ENCODE assay signal across 24 mouse cellular contexts in the genomic region with DNA sequence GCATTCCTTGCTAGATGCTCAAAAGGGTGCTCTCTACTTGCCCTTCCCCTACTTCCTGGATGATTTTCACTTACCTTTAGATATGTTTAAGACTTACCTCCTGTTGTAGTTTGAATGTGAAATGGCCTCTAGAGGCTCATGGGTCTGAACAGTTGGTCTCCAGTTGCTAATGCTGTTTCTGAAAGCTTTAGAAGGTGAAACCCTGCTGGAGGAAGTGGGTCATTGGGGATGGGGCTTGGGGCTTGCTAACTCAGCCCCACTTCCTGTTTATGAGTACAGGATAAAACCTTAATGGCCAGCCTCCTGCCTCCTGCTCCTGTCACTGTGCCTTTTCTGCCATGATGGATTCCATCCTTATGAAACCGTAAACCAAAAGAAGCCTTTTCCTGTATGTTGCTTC.
DNase-seq lines count a peak whose midpoint lies in the region; ATAC-seq and TF ChIP-seq lines count a peak whose summit lies in the region.
"Had no signal": no experiment of that assay in that cellular context is flagged by ENCODE, and none has a peak within 500 bp of the region (broad histone marks: within the 10 kb centered on the region; RNA-seq: fewer than 3 reads in every experiment).

No protein-coding gene starts in this region.

- dilution Hi-C loops in CH12.LX (cut with MboI; ENCODE audit: extremely low pct_ligation_motif_present, extremely low pct_unique_long_range_greater_than_20kb, low sequenced_read_pairs), result no loop called here

- WGBS in intestine, embryonic 16.5 days, result 53% methylated on average over 1 of the region's 1 CpGs

- TF ChIP-seq EP300 in CH12.LX (IDR thresholded peaks at IDR 0.05; ENCODE audit: low read length), result no peak

- no peaks in the 10 kb centered on the region for H3K9me3 ChIP-seq in CH12.LX (replicated peaks; ENCODE audit: low read length)
- no peaks in the 10 kb centered on the region for H3K9me3 ChIP-seq in intestine, embryonic 16.5 days (ENCODE audit: control insufficient read depth, low read length)
- H3K9me3 ChIP-seq: embryonic facial prominence, embryonic 10.5 days; forebrain, embryonic 13.5 days; heart, embryonic 15.5 days; hindbrain, embryonic 15.5 days had no signal

- in situ Hi-C loops in CH12.LX (cut with MboI; ENCODE audit: low pct_ligation_motif_present, low pct_unique_long_range_greater_than_20kb, low sequenced_read_pairs), result no loop called here

- peaks cover 0 to 7% of the 10 kb centered on the region in 2 experiments; a peak in 1 of 4 replicates for H3K4me1 ChIP-seq in CH12.LX (ENCODE audit: control insufficient read depth in 1 of 2, insufficient read depth in 2 of 2)
- H3K4me1 ChIP-seq in intestine, embryonic 16.5 days (ENCODE audit: control insufficient read depth, insufficient read depth, low read length), result no peaks in the 10 kb centered on the region
- H3K4me1 ChIP-seq: embryonic facial prominence, embryonic 10.5 days; forebrain, embryonic 13.5 days had no signal

- ATAC-seq in hematopoietic stem cell, adult 5-6 weeks (replicated peaks in 1 of 2; ENCODE audit: insufficient read depth in 1 of 2, low FRiP score in 2 of 2, low TSS enrichment in 1 of 2, low read depth in 1 of 2, poor library complexity in 2 of 2, severe bottlenecking in 2 of 2), result peak; percentile 32 to 36; a peak in 2 of 4 replicates
- no peak for ATAC-seq in intestine, embryonic 16.5 days
- ATAC-seq: activated CD4-positive, CD25-positive, alpha-beta regulatory T cell, adult 4 months; CD4-positive, CD25-positive, alpha-beta regulatory T cell, adult 4 months; forebrain, embryonic 13.5 days; forebrain, postnatal 0 days; inflammation-experienced regulatory T-cells, adult 6 months had no signal

- no peak overlapping the region for H3K9ac ChIP-seq in CH12.LX (ENCODE audit: insufficient read depth, low read depth)
- no peak overlapping the region for H3K9ac ChIP-seq in intestine, embryonic 16.5 days (ENCODE audit: low read depth, low read length)
- H3K9ac ChIP-seq: forebrain, embryonic 13.5 days; forebrain, postnatal 0 days; heart, embryonic 15.5 days; hindbrain, embryonic 15.5 days had no signal

- H3K4me3 ChIP-seq in CH12.LX (replicated peaks in 1 of 3; ENCODE audit: low read depth in 2 of 3, low read length in 2 of 3, poor library complexity in 1 of 3), result no peak overlapping the region
- no peak overlapping the region for H3K4me3 ChIP-seq in intestine, embryonic 16.5 days (ENCODE audit: low read length)
- H3K4me3 ChIP-seq: embryonic facial prominence, embryonic 10.5 days; forebrain, embryonic 13.5 days; heart, adult 2 months; heart, embryonic 15.5 days; hindbrain, embryonic 15.5 days had no signal

- H3K79me2 ChIP-seq in CH12.LX (replicated peaks; ENCODE audit: control insufficient read depth, extremely low read depth, insufficient read depth, poor library complexity, severe bottlenecking), result no peaks in the 10 kb centered on the region

- TF ChIP-seq POLR2A in CH12.LX (IDR thresholded peaks at IDR 0.05; ENCODE audit: low read depth, low read length), result no peak

- no peak for TF ChIP-seq CTCF in CH12.LX (conservative IDR thresholded peaks at IDR 0.05 in 1 of 2, IDR thresholded peaks at IDR 0.05 in 1 of 2; ENCODE audit: low read depth in 2 of 2, low read length in 2 of 2)

- peak; percentile 70 for DNase-seq in A20 (ENCODE audit: low read depth, low spot score)
- DNase-seq in CH12.LX (ENCODE audit: extremely low read depth), result peak; percentile 34
- peak; percentile 1 for DNase-seq in T-cell, adult 2 months (ENCODE audit: low spot score)
- DNase-seq in layer of hippocampus, adult 9-10 months (ENCODE audit: low spot score), result no peak
- no peak for DNase-seq in left cerebral cortex, adult 18-20 months (ENCODE audit: low spot score in 2 of 2)
- DNase-seq in ovary, postnatal 36 days (ENCODE audit: low spot score), result no peak
- DNase-seq: adrenal gland, postnatal 14 days; cerebellum, adult 11-12 months; cerebellum, adult 9-10 months; cerebellum, postnatal 25 days; forebrain, postnatal 0 days; gastrocnemius, postnatal 36 days; heart, adult 2 months; kidney, adult 18-20 months had no signal

- no peak overlapping the region for H3K27ac ChIP-seq in CH12.LX (ENCODE audit: insufficient read depth, low read depth)
- H3K27ac ChIP-seq in intestine, embryonic 16.5 days (ENCODE audit: low read length), result no peak overlapping the region
- H3K27ac ChIP-seq: embryonic facial prominence, embryonic 10.5 days; forebrain, embryonic 13.5 days; heart, adult 2 months; heart, embryonic 15.5 days; hindbrain, embryonic 15.5 days had no signal

- no peaks in the 10 kb centered on the region for H3K27me3 ChIP-seq in CH12.LX (replicated peaks)
- no peaks in the 10 kb centered on the region for H3K27me3 ChIP-seq in intestine, embryonic 16.5 days (replicated peaks; ENCODE audit: control insufficient read depth, insufficient read depth, low read length)
- H3K27me3 ChIP-seq: forebrain, embryonic 13.5 days; heart, embryonic 15.5 days; hindbrain, embryonic 15.5 days had no signal

- H3K36me3 ChIP-seq in CH12.LX (replicated peaks in 1 of 2; ENCODE audit: control insufficient read depth in 1 of 2, insufficient read depth in 1 of 2, low read length in 1 of 2), result no peaks in the 10 kb centered on the region
- no peaks in the 10 kb centered on the region for H3K36me3 ChIP-seq in intestine, embryonic 16.5 days (ENCODE audit: control insufficient read depth, insufficient read depth, low read length)
- H3K36me3 ChIP-seq: embryonic facial prominence, embryonic 10.5 days; heart, embryonic 15.5 days; hindbrain, embryonic 15.5 days had no signal

- no peak overlapping the region for H3K4me2 ChIP-seq in CH12.LX (ENCODE audit: insufficient read depth, low read depth, poor library complexity, severe bottlenecking)
- no peak overlapping the region for H3K4me2 ChIP-seq in intestine, embryonic 16.5 days (ENCODE audit: low read depth, low read length)
- H3K4me2 ChIP-seq: forebrain, embryonic 13.5 days; heart, embryonic 11.5 days; heart, embryonic 15.5 days; hindbrain, embryonic 15.5 days had no signal

- TF ChIP-seq RAD21 in CH12.LX (IDR thresholded peaks at IDR 0.05; ENCODE audit: low read depth, low read length), result no peak

TF ChIP-seq in CH12.LX, 34 proteins besides CTCF, POLR2A, EP300 and RAD21:
- TF ChIP-seq TCF12 (IDR thresholded peaks at IDR 0.05; ENCODE audit: low read depth, low read length) (no peak), RCOR1 (conservative IDR thresholded peaks at IDR 0.05; ENCODE audit: low read depth, low read length) (no peak), SMC3 (IDR thresholded peaks at IDR 0.05; ENCODE audit: low read depth, low read length) (no peak), NRF1 (IDR thresholded peaks at IDR 0.05; ENCODE audit: low read depth, low read length) (no peak), MAZ (IDR thresholded peaks at IDR 0.05; ENCODE audit: low read depth, low read length) (no peak), JUN (IDR thresholded peaks at IDR 0.05; ENCODE audit: insufficient read depth, low read depth, low read length) (no peak), ELF1 (IDR thresholded peaks at IDR 0.05; ENCODE audit: low read depth, low read length) (no peak), ZKSCAN1 (IDR thresholded peaks at IDR 0.05; ENCODE audit: borderline replicate concordance, low read depth, low read length) (no peak), JUND (conservative IDR thresholded peaks at IDR 0.05; ENCODE audit: low read depth, low read length) (no peak), E2F4 (IDR thresholded peaks at IDR 0.05; ENCODE audit: insufficient replicate concordance, low read depth, low read length) (no peak), ZC3H11A (IDR thresholded peaks at IDR 0.05; ENCODE audit: low read depth, low read length) (no peak), PAX5 (IDR thresholded peaks at IDR 0.05; ENCODE audit: low read length) (no peak), CHD1 (IDR thresholded peaks at IDR 0.05; ENCODE audit: low read depth, low read length) (no peak), ZMIZ1 (IDR thresholded peaks at IDR 0.05; ENCODE audit: low read depth, low read length) (no peak), KAT2A (IDR thresholded peaks at IDR 0.05; ENCODE audit: insufficient replicate concordance, low read length) (no peak), BHLHE40 (IDR thresholded peaks at IDR 0.05; ENCODE audit: low read depth, low read length) (no peak)
TF ChIP-seq in CH12.LX: peak in this region for 0.

Comparison
In these comparisons a context has a peak if more than half of its experiments do, and no peak if none do; other contexts are left out.
1. DNase-seq: peak in A20 (single experiment), CH12.LX (single experiment) and T-cell, adult 2 months (single experiment); none in layer of hippocampus, adult 9-10 months (single experiment), left cerebral cortex, adult 18-20 months (0 of 2) and ovary, postnatal 36 days (single experiment).